Comparison of ENCODE assay signal across 17 mouse cellular contexts in the genomic region with DNA sequence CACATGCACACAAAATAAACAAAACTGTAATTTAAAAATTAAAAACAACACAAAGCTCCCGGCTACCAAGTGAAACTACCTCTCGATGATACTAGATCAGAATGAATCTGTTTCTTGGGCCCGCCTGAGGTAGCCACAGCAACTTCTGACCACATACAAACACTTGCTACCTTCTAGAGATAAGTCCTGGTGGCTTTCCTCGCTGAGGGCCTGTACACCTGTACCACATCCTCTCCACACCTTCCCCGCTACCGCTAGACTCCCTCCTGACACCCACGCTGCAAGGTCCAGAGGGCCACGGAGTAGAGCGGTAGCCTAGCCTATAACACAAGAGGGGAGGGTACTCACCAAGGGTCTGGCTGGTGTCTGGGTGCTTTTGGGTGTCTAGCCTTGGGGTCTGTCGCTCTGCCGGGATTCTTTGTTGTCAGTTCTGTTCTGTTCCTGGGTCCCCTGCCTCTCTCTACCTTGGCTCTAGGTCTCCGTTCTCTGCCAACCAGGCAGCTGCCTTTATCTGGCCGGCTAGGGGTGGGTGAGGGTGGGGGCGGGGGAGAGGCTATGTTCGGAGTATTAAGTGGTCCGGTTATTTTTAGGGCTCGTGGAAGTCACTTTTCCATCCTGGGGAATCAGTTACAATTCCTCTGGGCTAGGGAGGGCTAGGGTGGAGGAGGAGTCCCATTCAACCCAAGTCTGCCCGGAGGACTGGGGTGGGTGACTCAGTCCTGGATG. TPM values are rescaled to one million over a fixed set of nuclear protein-coding genes. Genes with fewer than 3 reads are reported as not detected.
DNase-seq lines count a peak whose midpoint lies in the region; ATAC-seq lines count a peak whose summit lies in the region.
"Had no signal": no experiment of that assay in that cellular context is flagged by ENCODE, and none has a peak within 500 bp of the region (broad histone marks: within the 10 kb centered on the region; RNA-seq: fewer than 3 reads in every experiment).

A gene (minus strand): TSS at position 513 of the 726 bp plus-strand sequence.

- ATAC-seq in heart, embryonic 14.5 days (ENCODE audit: insufficient number of reproducible peaks, insufficient read depth, low FRiP score, low read depth) = peak; percentile 45
- no peak for ATAC-seq in limb, embryonic 15.5 days (ENCODE audit: insufficient number of reproducible peaks, low FRiP score, low TSS enrichment, low read depth)
- ATAC-seq: intestine, postnatal 0 days; liver, embryonic 12.5 days had no signal

- H3K27me3 ChIP-seq in heart, embryonic 14.5 days (ENCODE audit: control insufficient read depth, insufficient read depth, low read length) = no peaks in the 10 kb centered on the region
- no peaks in the 10 kb centered on the region for H3K27me3 ChIP-seq in limb, embryonic 15.5 days

- peaks cover 17% of the 10 kb centered on the region for H3K36me3 ChIP-seq in heart, embryonic 14.5 days (ENCODE audit: control insufficient read depth, insufficient read depth, low read length)
- H3K36me3 ChIP-seq in limb, embryonic 15.5 days = no peaks in the 10 kb centered on the region
- H3K36me3 ChIP-seq: G1E; liver, embryonic 12.5 days had no signal

- H3K9me3 ChIP-seq in heart, embryonic 14.5 days (ENCODE audit: control insufficient read depth, low read length) = no peaks in the 10 kb centered on the region
- no peaks in the 10 kb centered on the region for H3K9me3 ChIP-seq in limb, embryonic 15.5 days
- H3K9me3 ChIP-seq: G1E; liver, embryonic 12.5 days had no signal

- H3K4me2 ChIP-seq in heart, embryonic 14.5 days (ENCODE audit: low read length) = peak within 1 kb of the TSS; percentile 72
- H3K4me2 ChIP-seq in limb, embryonic 15.5 days = no peak within 1 kb of the TSS
- H3K4me2 ChIP-seq: liver, embryonic 12.5 days had no signal

- peaks cover 39 to 48% of the 10 kb centered on the region in 2 experiments for H3K4me1 ChIP-seq in heart, embryonic 14.5 days (ENCODE audit: control insufficient read depth in 2 of 2, insufficient read depth in 2 of 2, low read length in 2 of 2)
- peaks cover 22% of the 10 kb centered on the region for H3K4me1 ChIP-seq in limb, embryonic 15.5 days

- intact Hi-C loops in left cerebral cortex, postnatal 4 days (cut with DNase I) = no loop called here

- H3K9ac ChIP-seq in heart, embryonic 14.5 days (ENCODE audit: low read length) = peak within 1 kb of the TSS; percentile 98
- H3K9ac ChIP-seq in limb, embryonic 15.5 days = 0 out of 2 replicates have a peak within 1 kb of the TSS, but pooled peaks have one; percentile 2
- H3K9ac ChIP-seq: liver, embryonic 12.5 days had no signal

- peak; percentile 95 for DNase-seq in heart, adult 11 months
- DNase-seq in heart, adult 9 months (ENCODE audit: low spot score in 2 of 2) = no peak
- DNase-seq in gastrocnemius, postnatal 25 days = peak; percentile 49
- no peak for DNase-seq in layer of hippocampus, adult 9-10 months (ENCODE audit: low spot score)
- DNase-seq in left cerebral cortex, postnatal 4 days = no peak
- no peak for DNase-seq in left cerebral cortex, adult 11 months (ENCODE audit: low spot score)
- DNase-seq: adrenal gland, postnatal 10 days; kidney, postnatal 25 days; midbrain, embryonic 14.5 days had no signal

- peak within 1 kb of the TSS; percentile 98 to 99 for H3K27ac ChIP-seq in heart, embryonic 14.5 days (replicated peaks in 1 of 2; ENCODE audit: control insufficient read depth in 1 of 2, insufficient read depth in 1 of 2, low read depth in 2 of 2, low read length in 2 of 2)
- no peak within 1 kb of the TSS; the same call in 1 of the 2 replicates for H3K27ac ChIP-seq in limb, embryonic 15.5 days
- H3K27ac ChIP-seq: liver, embryonic 12.5 days; macrophage had no signal

- peak within 1 kb of the TSS; percentile 73 to 91 for H3K4me3 ChIP-seq in heart, embryonic 14.5 days (ENCODE audit: control insufficient read depth in 1 of 2, insufficient read depth in 1 of 2, low read depth in 1 of 2, low read length in 2 of 2)
- H3K4me3 ChIP-seq in limb, embryonic 15.5 days = no peak within 1 kb of the TSS
- H3K4me3 ChIP-seq: erythroblast, embryonic 14.5 days; liver, embryonic 12.5 days had no signal

- 33% methylated on average over 18 of the region's 18 CpGs for WGBS in heart, embryonic 14.5 days
- WGBS in limb, embryonic 15.5 days = 84% methylated on average over 18 of the region's 18 CpGs

RNA-seq across cellular contexts. Expression of the gene that starts here (rescaled TPM):
- 100 to 1,000 TPM; 105 to 112 TPM for total RNA-seq in gastrocnemius, postnatal 25 days (2021)
- 57.1 and 59.9 TPM in 2 replicates for polyA plus RNA-seq in heart, embryonic 14.5 days (2014; fragmentation: Nextera tagmentation; extraction: Ambion mirVana)
- 1.2 and 4.8 TPM in 2 replicates for polyA plus RNA-seq in limb, embryonic 15.5 days (2015; fragmentation: Nextera tagmentation; extraction: Ambion mirVana)
- under 1 TPM in 1 of 2 experiments, not detected in 1; 0.06 TPM for total RNA-seq in left cerebral cortex, postnatal 4 days (2021)
- polyA plus RNA-seq: erythroblast, embryonic 14.5 days; G1E; hindbrain, embryonic 11.5 days; macrophage; midbrain, embryonic 14.5 days had no signal

Comparison
In these comparisons a context has a peak if more than half of its experiments do, and no peak if none do; other contexts are left out.
1. RNA of the gene that starts here (total RNA-seq): 105 to 112 TPM in gastrocnemius, postnatal 25 days; 0.06 TPM in left cerebral cortex, postnatal 4 days; every median in the first group is over 10 times any median in the second.
2. RNA of the gene that starts here (polyA plus RNA-seq): 57.1 to 59.9 TPM in heart, embryonic 14.5 days; 1.2 to 4.8 TPM in limb, embryonic 15.5 days; every median in the first group is over 10 times any median in the second.
3. DNase-seq: peak in heart, adult 11 months (single experiment) and gastrocnemius, postnatal 25 days (single experiment); none in heart, adult 9 months (0 of 2), layer of hippocampus, adult 9-10 months (single experiment), left cerebral cortex, postnatal 4 days (single experiment) and left cerebral cortex, adult 11 months (single experiment).